In the genomic region with DNA sequence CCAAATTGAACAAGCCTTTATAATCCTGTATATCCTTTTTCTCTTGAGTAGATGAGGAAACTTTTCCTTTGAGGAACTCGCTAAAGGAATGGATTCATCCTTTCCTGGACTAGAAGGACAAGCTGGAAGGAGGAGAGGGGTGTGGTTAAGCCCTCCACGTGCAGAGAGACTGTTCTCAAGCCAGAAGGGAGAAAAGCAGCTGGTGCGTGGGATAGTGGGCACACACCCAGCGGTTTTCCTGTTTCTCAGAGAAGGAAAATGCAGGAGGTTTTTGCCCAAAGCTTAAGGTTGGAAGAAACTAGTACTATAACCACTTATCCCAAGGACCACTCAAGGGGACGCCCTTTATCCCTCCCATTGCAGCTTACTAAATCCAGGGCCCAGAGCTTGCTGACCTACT, we compare ENCODE assay signal across 8 mouse cellular contexts. TPM values are rescaled to one million over a fixed set of nuclear protein-coding genes. Genes with fewer than 3 reads are reported as not detected.
DNase-seq lines count a peak whose midpoint lies in the region; ATAC-seq and TF ChIP-seq lines count a peak whose summit lies in the region.
"Had no signal": no experiment of that assay in that cellular context is flagged by ENCODE, and none has a peak within 500 bp of the region (broad histone marks: within the 10 kb centered on the region; RNA-seq: fewer than 3 reads in every experiment).

No protein-coding gene starts in this region.

- no peak for TF ChIP-seq EP300 in liver, postnatal 0 days (IDR thresholded peaks at IDR 0.05; ENCODE audit: low read depth)

- peak; percentile 76 for DNase-seq in brain, adult 2 months (ENCODE audit: low read depth, low spot score)
- DNase-seq in frontal cortex, postnatal 36 days (ENCODE audit: low spot score in 2 of 2), result peak; percentile 70 to 82
- peak; percentile 15 to 31 for DNase-seq in layer of hippocampus, postnatal 36 days
- no peak for DNase-seq in liver, postnatal 0 days
- no peak for DNase-seq in adrenal gland, adult 18-20 months (ENCODE audit: low spot score in 2 of 2)

- H3K27me3 ChIP-seq in E14TG2a.4 (ENCODE audit: insufficient read depth, low read length), result peaks cover 25% of the 10 kb centered on the region
- H3K27me3 ChIP-seq in neural tube, embryonic 14.5 days (ENCODE audit: control insufficient read depth, insufficient read depth, low read length), result no peaks in the 10 kb centered on the region
- H3K27me3 ChIP-seq in liver, postnatal 0 days (ENCODE audit: insufficient read depth, low read length), result peaks cover 23% of the 10 kb centered on the region

- H3K27ac ChIP-seq in neural tube, embryonic 14.5 days (ENCODE audit: low read depth, low read length), result no peak overlapping the region
- H3K27ac ChIP-seq in liver, postnatal 0 days (ENCODE audit: low read depth), result no peak overlapping the region

- peak overlapping the region; percentile 52; the same call in 1 of the 2 replicates for H3K4me2 ChIP-seq in neural tube, embryonic 14.5 days (ENCODE audit: low read depth, low read length)
- H3K4me2 ChIP-seq in liver, postnatal 0 days (ENCODE audit: low read depth, low read length), result no peak overlapping the region

- peaks cover 4% of the 10 kb centered on the region; the same call in 1 of the 2 replicates for H3K4me1 ChIP-seq in E14TG2a.4 (replicated peaks; ENCODE audit: low read depth, low read length)
- no peaks in the 10 kb centered on the region for H3K4me1 ChIP-seq in neural tube, embryonic 14.5 days (ENCODE audit: control insufficient read depth, insufficient read depth, low read length)
- H3K4me1 ChIP-seq in liver, postnatal 0 days (ENCODE audit: insufficient read depth), result no peaks in the 10 kb centered on the region

- H3K36me3 ChIP-seq in E14TG2a.4 (ENCODE audit: insufficient read depth, low read length), result no peaks in the 10 kb centered on the region
- no peaks in the 10 kb centered on the region for H3K36me3 ChIP-seq in neural tube, embryonic 14.5 days (ENCODE audit: control insufficient read depth, insufficient read depth, low read length)
- no peaks in the 10 kb centered on the region for H3K36me3 ChIP-seq in liver, postnatal 0 days (replicated peaks; ENCODE audit: insufficient read depth, low read length)

- 33% methylated on average over 5 of the region's 5 CpGs for WGBS in neural tube, embryonic 14.5 days
- 28% methylated on average over 5 of the region's 5 CpGs for WGBS in liver, postnatal 0 days (ENCODE audit: insufficient replicate concordance)

- peak overlapping the region; percentile 78; the same call in 1 of the 2 replicates for H3K4me3 ChIP-seq in E14TG2a.4 (replicated peaks; ENCODE audit: low read length)
- peak overlapping the region; percentile 54; the same call in 1 of the 2 replicates for H3K4me3 ChIP-seq in neural tube, embryonic 14.5 days (ENCODE audit: low read depth, low read length)
- H3K4me3 ChIP-seq in liver, postnatal 0 days (ENCODE audit: low read depth, low read length), result no peak overlapping the region

- no peaks in the 10 kb centered on the region for H3K9me3 ChIP-seq in E14TG2a.4 (ENCODE audit: low read length)
- H3K9me3 ChIP-seq in neural tube, embryonic 14.5 days (ENCODE audit: control insufficient read depth, low read length), result no peaks in the 10 kb centered on the region
- no peaks in the 10 kb centered on the region for H3K9me3 ChIP-seq in liver, postnatal 0 days (ENCODE audit: low read length)

- TF ChIP-seq CTCF in E14TG2a.4 (conservative IDR thresholded peaks at IDR 0.05; ENCODE audit: low read length), result no peak
- TF ChIP-seq CTCF in liver, postnatal 0 days (IDR thresholded peaks at IDR 0.05; ENCODE audit: low read depth), result no peak

- no peak for ATAC-seq in neural tube, embryonic 14.5 days (ENCODE audit: low read depth)
- no peak for ATAC-seq in liver, postnatal 0 days

- no peak overlapping the region for H3K9ac ChIP-seq in neural tube, embryonic 14.5 days (replicated peaks; ENCODE audit: low read depth, low read length)
- no peak overlapping the region for H3K9ac ChIP-seq in liver, postnatal 0 days (replicated peaks)

RNA-seq across cellular contexts. Expression of a gene that starts 0.7 kb away (rescaled TPM):
- 10 to 100 TPM; 20.3 to 22.9 TPM for total RNA-seq in layer of hippocampus, postnatal 36 days (2021)
- polyA plus RNA-seq in neural tube, embryonic 14.5 days (2014; fragmentation: Nextera tagmentation; extraction: Ambion mirVana), result 12.0 and 17.9 TPM in 2 replicates
- 0.12 and 0.15 TPM in 2 replicates for polyA plus RNA-seq in liver, postnatal 0 days (2015; fragmentation: Nextera tagmentation; extraction: Ambion mirVana)
- 1 to 10 TPM; 1.6 to 3.1 TPM for total RNA-seq in adrenal gland, adult 18-20 months (2021)
- polyA plus RNA-seq: large intestine, adult 2 months had no signal

Comparison
In these comparisons a context has a peak if more than half of its experiments do, and no peak if none do; other contexts are left out.
1. DNase-seq: peak in brain, adult 2 months (single experiment), frontal cortex, postnatal 36 days (2 of 2) and layer of hippocampus, postnatal 36 days (2 of 2); none in liver, postnatal 0 days (single experiment) and adrenal gland, adult 18-20 months (0 of 2).
2. RNA of a gene that starts 0.7 kb away (total RNA-seq): 20.3 to 22.9 TPM in layer of hippocampus, postnatal 36 days; 1.6 to 3.1 TPM in adrenal gland, adult 18-20 months; every median in the first group is over 4 times any median in the second.